Mouse (Mus musculus): ENCODE data around the gene B4galt3. TPM values are rescaled to one million over a fixed set of nuclear protein-coding genes. Genes with fewer than 3 reads are reported as not detected.

B4galt3 gene
- 53.3 and 58.3 TPM in 2 replicates for polyA plus RNA-seq (2021; fragmentation: Nextera tagmentation)
- long read RNA-seq, experiment 1, transcript B4galt3-201 (8 exons, 1,998 nt): major isoform, 179 of 213 reads
- long read RNA-seq, experiment 1, partial matches to known transcripts: 17 of 213 reads
- long read RNA-seq, experiment 1, other reads (novel, unspliced or antisense): 15 of 213 reads
- long read RNA-seq, experiment 2, transcript B4galt3-201 (8 exons, 1,998 nt): major isoform, 33 of 60 reads
- long read RNA-seq, experiment 2, partial matches to known transcripts: 23 of 60 reads
- long read RNA-seq, experiment 2, other reads (novel, unspliced or antisense): 3 of 60 reads

GRCm38 (mm10) chr1:171269848-171270572, at the start of gene B4galt3:
TSS of gene B4galt3 (plus strand) at chr1:171270328.

DNA sequence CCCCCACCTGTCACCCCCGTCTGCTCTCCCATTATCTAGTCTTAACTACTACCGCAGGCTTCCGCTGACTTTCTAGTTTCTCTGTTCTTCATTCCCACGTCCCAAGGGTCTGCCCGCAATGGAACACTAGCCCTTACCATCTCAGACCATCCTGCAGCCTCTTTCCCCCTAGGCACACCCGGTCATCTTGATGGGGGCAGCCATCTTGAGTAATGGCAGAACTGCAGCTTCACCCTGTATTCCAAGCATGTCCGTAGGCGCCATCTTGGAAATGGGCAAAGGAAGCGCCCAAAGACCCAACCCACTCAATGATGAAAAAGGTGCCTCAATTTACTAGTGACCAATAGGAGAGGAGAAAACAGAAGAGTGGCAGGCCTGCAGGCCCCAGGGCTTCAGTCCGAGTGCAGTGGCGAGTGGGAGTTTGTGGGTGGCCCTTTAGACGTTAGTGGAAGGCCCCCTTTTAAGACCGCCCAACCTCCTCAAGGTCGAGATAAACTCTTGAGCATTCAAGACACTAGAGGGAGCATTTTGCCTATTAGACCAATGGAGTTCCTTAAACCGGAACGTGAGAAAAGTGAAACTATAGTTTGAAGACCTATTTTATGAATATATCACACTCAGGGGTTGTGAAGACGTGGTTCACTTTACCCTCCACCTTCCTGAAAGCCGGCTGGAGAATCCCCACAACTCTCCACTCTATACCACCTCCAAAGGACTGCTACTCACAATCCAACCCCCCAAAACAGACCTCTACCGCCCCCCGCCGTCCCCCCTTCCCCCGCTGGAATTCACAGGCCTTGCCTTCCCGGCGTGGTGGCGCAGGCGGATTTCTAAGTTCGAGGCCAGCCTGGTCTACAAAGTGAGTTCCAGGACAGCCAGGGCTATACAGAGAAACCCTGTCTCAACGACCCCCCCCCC, 47.6 kb upstream of the B4galt3 start, which contains the start of gene Tomm40l:
Gene Tomm40l, minus strand, starts transcription at position 277 of the 918 bp plus-strand sequence.

DNA sequence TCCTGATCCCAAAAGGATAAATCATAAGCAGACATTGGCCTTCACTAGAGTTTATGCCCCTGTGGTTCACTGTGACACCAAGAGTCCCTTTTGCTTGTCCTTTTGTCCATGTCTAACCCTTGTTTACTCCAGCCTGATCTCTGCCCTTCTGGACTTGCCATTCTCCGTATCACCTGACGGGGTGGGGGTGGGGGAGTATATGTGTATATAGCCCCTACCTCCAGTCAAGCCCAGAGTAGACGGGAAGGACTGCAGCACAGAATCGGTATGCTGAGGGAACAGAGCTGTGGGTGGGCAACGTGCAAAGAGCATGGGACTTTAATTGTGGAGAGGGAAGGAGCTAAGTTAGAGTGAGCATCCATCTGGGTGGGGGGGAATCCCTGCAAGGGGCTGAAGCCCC, 45.3 kb upstream of the B4galt3 start, which contains the start of gene Apoa2:
Gene Apoa2, plus strand, starts transcription at position 198 of the 400 bp plus-strand sequence.

DNA sequence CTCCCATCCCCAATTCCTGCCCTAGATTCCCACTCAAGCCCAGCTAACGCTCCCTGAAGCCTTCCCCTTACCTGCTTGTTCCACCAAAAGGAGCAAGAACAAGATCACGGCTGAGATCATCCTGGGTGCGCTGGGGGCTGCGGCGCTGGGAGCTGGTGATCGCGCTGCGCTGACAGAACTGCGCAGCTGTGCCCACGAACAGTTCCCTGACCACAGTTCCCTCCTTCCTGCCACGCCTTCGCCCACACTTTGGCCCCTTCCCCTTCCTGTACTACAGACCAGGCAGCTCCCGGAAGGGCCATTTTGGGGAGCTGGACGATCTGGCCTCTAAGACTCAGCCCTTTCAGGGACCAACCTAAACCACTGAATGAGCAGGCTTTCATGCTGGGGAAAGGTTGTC, 36.0 kb upstream of the B4galt3 start, which contains the start of gene Fcer1g:
Gene Fcer1g, minus strand, starts transcription at position 240 of the 400 bp plus-strand sequence.

GRCm38 (mm10) chr1:171249913-171250600, 20.1 kb upstream of the B4galt3 start, which contains the start of gene Adamts4:
TSS of gene Adamts4 (plus strand) at chr1:171250421.

DNA sequence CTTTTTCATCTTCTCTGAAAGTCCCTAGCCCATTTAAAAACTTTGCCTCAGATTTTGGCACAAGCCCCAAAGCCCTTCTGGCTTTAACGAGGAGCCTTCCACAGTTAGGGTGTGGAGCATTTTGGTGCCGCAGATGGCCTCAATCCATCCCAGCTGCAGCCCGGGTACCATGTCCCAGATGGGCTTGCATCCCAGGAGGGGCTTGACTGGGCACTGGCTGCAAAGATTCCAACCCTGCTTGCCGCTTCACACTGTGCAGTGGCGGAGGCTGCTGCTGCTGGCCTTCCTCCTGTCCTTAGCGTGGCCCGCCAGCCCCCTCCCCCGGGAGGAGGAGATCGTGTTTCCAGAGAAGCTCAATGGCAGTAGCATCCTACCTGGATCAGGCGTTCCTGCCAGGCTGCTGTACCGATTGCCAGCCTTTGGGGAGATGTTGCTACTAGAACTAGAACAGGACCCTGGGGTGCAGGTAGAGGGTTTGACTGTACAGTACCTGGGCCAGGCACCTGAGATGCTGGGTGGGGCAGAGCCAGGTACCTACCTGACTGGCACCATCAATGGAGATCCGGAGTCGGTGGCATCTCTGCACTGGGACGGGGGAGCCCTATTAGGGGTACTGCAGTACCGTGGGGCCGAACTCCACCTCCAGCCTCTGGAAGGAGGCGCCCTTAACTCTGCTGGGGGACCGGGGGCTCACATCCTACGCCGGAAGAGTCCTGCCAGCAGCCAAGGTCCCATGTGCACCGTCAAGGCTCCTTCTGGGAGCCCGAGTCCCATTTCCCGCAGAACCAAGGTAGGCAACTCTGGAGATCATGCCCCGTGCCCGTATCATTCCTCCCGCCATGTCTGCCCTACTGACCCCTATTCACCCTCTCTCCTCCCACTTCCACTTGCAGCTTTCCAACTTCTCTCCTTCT, 19.2 kb upstream of the B4galt3 start, which contains the start of gene Ndufs2:
Gene Ndufs2, minus strand, starts transcription at position 709 of the 914 bp plus-strand sequence.

GRCm38 (mm10) chr1:171280916-171281527, 10.9 kb downstream of the B4galt3 start, which contains the start of gene Ppox:
TSS of gene Ppox (minus strand) at chr1:171281186.

DNA sequence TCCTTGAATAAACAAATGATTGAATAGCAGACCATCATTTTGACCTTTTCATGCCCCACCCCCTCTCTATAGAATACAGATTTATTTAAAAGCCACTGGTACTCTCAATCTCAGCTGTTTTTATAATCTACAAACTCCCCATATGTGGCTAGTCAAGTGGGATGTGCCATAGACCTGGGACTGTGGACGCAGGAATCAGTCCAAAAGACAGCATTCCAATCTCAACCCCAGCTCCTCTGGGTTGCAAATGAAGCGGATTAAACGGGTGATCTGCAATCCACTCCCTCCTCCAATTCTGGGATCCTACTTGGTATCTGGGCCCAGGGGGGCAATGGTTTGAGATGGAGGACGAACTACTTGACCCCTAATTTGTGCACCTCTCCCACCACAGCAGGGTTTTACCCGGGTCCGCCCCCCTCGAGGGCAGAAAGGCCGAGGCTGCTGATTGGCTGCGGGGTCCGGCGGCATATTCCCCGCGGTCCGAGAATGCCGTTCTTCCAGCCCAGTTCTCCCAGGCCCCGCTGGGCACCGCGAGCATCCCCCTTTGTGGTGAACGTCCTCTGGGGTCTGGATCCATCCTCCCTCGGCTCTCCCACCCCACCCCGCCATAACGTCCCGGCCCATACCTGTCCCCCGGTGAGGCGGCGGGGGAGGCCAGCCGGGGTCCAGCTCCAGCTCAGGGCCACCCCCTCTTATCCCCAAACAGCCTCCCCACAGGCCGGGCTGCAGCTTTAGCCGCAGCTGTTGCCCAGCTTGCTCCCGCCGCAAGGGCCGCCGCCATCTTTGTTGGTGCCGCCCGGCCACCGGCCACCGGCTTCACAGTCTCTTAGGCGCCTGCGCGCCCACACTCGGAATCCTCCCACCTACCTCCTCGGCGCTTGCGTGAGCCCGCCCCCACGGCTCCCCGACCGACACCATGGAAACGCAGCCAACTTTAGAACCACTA, 17.3 kb downstream of the B4galt3 start, which contains the start of gene Usp21:
Gene Usp21, minus strand, starts transcription at position 856 of the 946 bp plus-strand sequence.

DNA sequence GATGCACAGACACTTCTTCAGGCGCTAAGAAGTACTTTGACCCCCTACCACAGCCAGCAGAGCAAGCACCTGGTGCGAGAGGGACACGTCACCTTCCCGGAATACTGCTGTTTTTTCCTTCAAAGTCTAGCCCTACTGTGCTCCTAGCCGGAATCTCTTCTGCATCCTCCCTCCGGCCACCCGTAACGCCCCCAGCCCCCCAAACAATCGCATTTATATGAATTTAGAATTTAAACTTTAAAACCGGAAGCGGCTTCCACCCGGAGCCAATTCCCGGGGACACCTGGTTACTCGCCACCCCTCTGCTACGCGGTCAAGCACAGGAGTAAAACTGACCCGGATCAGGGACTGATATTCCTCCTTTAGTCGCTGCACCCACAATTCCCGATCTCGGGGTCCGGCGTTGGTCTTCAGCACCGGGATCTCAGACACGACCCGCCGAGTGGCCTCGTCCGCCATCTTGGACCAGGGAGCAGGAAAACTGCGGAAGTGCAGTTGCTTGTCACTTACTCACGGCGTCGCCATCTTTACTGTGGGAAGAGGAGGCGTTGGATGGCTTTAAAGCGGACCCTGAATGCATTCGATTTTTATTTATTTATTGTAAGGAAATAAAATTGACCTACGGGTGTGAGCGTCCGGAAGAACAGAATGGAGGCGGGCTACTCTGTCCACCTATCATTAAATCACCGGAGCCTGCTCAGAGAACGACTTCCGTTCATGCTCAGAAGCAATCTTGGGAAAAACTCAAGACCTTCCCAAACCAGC, 24.4 kb downstream of the B4galt3 start, which contains the start of gene Ufc1:
Gene Ufc1, minus strand, starts transcription at position 727 of the 765 bp plus-strand sequence.

Other genes with a start within 250 kb of the B4galt3 start
- 27.1 and 27.8 TPM in 2 replicates for gene Fcgr3, start 205.4 kb upstream of the B4galt3 start, polyA plus RNA-seq (2021; fragmentation: Nextera tagmentation)
- gene Cfap126, start 156.4 kb upstream of the B4galt3 start, polyA plus RNA-seq (2021; fragmentation: Nextera tagmentation): 1.7 and 2.8 TPM in 2 replicates
- 62.8 and 68.4 TPM in 2 replicates for gene Sdhc, start 119.7 kb upstream of the B4galt3 start, polyA plus RNA-seq (2021; fragmentation: Nextera tagmentation)
- 0.10 and 0.14 TPM in 2 replicates for gene Mpz, start 119.6 kb upstream of the B4galt3 start, polyA plus RNA-seq (2021; fragmentation: Nextera tagmentation)
- gene Pcp4l1, start 74.1 kb upstream of the B4galt3 start, polyA plus RNA-seq (2021; fragmentation: Nextera tagmentation): 128 and 132 TPM in 2 replicates
- 0.09 and 0.15 TPM in 2 replicates for gene Nr1i3, start 56.4 kb upstream of the B4galt3 start, polyA plus RNA-seq (2021; fragmentation: Nextera tagmentation)
- gene Tomm40l, start 47.8 kb upstream of the B4galt3 start, polyA plus RNA-seq (2021; fragmentation: Nextera tagmentation): 89.4 and 110 TPM in 2 replicates
- 3.2 and 4.7 TPM in 2 replicates for gene Apoa2, start 45.3 kb upstream of the B4galt3 start, polyA plus RNA-seq (2021; fragmentation: Nextera tagmentation)
- gene Fcer1g, start 36.0 kb upstream of the B4galt3 start, polyA plus RNA-seq (2021; fragmentation: Nextera tagmentation): 94.0 and 105 TPM in 2 replicates
- gene Adamts4, start 19.9 kb upstream of the B4galt3 start, polyA plus RNA-seq (2021; fragmentation: Nextera tagmentation): 4.4 and 4.5 TPM in 2 replicates
- gene Ndufs2, start 18.9 kb upstream of the B4galt3 start, polyA plus RNA-seq (2021; fragmentation: Nextera tagmentation): 129 and 207 TPM in 2 replicates
- gene Ppox, start 10.9 kb downstream of the B4galt3 start, polyA plus RNA-seq (2021; fragmentation: Nextera tagmentation): 9.7 and 14.4 TPM in 2 replicates
- gene Usp21, start 17.7 kb downstream of the B4galt3 start, polyA plus RNA-seq (2021; fragmentation: Nextera tagmentation): 39.2 and 44.6 TPM in 2 replicates
- gene Ufc1, start 24.7 kb downstream of the B4galt3 start, polyA plus RNA-seq (2021; fragmentation: Nextera tagmentation): 171 and 203 TPM in 2 replicates
- 35.3 and 38.1 TPM in 2 replicates for gene Dedd, start 58.8 kb downstream of the B4galt3 start, polyA plus RNA-seq (2021; fragmentation: Nextera tagmentation)
- gene Nit1, start 75.3 kb downstream of the B4galt3 start, polyA plus RNA-seq (2021; fragmentation: Nextera tagmentation): 32.0 and 41.0 TPM in 2 replicates
- gene Pfdn2, start 75.3 kb downstream of the B4galt3 start, polyA plus RNA-seq (2021; fragmentation: Nextera tagmentation): 136 and 195 TPM in 2 replicates
- 9.3 and 10.6 TPM in 2 replicates for gene Klhdc9, start 90.5 kb downstream of the B4galt3 start, polyA plus RNA-seq (2021; fragmentation: Nextera tagmentation)
- gene Nectin4, start 99.8 kb downstream of the B4galt3 start, polyA plus RNA-seq (2021; fragmentation: Nextera tagmentation): 1.9 and 2.0 TPM in 2 replicates
- 0.60 and 0.85 TPM in 2 replicates for gene Arhgap30, start 118.6 kb downstream of the B4galt3 start, polyA plus RNA-seq (2021; fragmentation: Nextera tagmentation)
- gene Usf1, start 141.0 kb downstream of the B4galt3 start, polyA plus RNA-seq (2021; fragmentation: Nextera tagmentation): 37.9 and 48.2 TPM in 2 replicates
- gene Tstd1, start 148.5 kb downstream of the B4galt3 start, polyA plus RNA-seq (2021; fragmentation: Nextera tagmentation): 1.2 and 1.9 TPM in 2 replicates
- 8.6 TPM in 2 replicates for gene F11r, start 167.2 kb downstream of the B4galt3 start, polyA plus RNA-seq (2021; fragmentation: Nextera tagmentation)
- 6.7 and 7.4 TPM in 2 replicates for gene Alyref2, start 233.2 kb downstream of the B4galt3 start, polyA plus RNA-seq (2021; fragmentation: Nextera tagmentation)